Mouse (Mus musculus) right cerebral cortex, postnatal 25 days (tissue): ENCODE data around the gene Taf13.

Experiments used
- DNase-seq: peaks from one replicate; pipeline ENCODE4 v3.0.0; 2022

Taf13 gene

DNA sequence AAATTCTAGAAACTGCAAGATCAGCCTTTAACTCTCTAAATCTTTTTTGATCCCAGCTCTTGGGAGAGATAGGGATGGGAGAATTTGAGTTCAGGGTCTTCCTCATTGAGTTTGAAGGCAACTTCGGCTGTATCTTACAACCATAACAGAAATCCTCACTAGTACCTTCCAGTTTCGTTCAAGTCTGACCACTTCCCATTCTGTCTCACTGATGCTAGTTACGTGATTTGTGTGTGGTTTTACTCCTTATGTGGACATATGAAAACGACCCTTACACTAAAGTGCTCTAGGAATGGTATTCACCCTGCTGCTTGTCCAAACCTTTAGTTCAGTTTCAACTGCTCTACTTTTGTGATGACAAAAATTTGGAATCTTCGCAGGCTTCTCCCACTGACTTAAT lies 2.5 kb downstream of the Taf13 start:
- no peak for DNase-seq

GRCm38 (mm10) chr3:108584580-108584979 lies 13.1 kb downstream of the Taf13 start:
- DNase-seq = no peak

DNA sequence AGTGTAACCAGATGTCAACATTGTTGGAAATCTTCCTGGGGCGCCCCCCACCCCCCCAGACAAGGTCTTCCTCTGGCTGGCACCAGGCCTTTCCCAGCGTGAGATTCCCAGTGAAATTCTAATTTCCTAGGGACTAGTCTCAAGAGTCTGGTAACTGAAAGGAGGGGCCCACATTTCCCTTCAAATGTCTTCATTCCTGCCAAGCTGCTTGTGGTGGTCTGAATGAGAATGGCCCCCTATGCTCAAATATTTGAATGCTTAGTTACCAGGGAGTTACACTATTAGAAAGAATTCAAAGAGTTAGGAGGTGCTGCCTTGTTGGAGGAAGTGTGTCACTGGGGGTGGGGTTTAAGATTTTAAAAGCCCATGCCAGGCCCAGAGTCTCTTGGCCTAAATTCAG lies 16.9 kb downstream of the Taf13 start:
- no peak for DNase-seq

DNA sequence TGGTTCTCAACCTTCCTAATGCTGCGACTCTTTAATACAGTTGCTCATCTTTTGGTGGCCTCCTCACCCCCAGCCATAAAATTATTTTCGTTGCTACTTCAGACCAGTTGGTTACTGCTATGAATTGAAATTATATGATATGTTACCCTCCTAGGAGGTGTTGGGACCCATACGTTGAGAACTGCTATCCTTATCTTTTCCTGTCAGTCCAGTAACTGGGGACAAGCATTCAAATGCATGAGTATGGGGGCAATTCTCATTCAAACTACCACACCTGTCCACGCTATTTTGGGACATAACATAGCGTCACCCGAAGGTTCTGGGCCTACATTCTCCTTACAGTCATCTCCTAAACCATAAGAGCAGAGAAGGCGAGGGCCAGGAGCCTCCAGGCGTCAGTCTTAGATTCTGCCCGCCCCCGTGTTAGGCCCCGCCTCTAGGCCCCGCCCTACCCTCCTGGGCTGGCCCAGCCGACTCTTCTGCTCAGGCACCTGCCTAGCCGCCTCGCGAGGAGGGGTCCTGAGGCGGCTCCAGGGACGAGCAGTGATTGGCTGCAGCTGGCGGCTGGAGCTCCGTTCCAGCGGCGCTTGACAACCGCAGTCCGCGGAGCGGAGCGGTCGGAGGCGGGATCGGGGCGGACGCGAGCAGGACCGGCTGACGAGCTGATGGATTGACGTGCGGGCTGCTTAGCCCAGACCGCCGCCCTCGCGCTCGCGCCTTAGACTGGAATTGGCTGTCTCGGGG lies 19.5 kb downstream of the Taf13 start, which contains the start of gene Wdr47:
Gene Wdr47 (plus strand): TSS at position 494 of the 744 bp plus-strand sequence.
- peak; percentile 97 for DNase-seq

GRCm38 (mm10) chr3:108591530-108592522 lies 20.3 kb downstream of the Taf13 start:
- DNase-seq = peak; percentile 14

- no peak for DNase-seq
Measured at GRCm38 (mm10) chr3:108608906-108609305, 37.4 kb downstream of the Taf13 start.
